Mouse (Mus musculus): ENCODE measurements around the gene Olfr615.
"Not testable (repeated sequence)": the region's sequence is repeated elsewhere in the genome, so short reads cannot be mapped to it uniquely, and the experiment has no call there.

Gene Olfr615

DNA sequence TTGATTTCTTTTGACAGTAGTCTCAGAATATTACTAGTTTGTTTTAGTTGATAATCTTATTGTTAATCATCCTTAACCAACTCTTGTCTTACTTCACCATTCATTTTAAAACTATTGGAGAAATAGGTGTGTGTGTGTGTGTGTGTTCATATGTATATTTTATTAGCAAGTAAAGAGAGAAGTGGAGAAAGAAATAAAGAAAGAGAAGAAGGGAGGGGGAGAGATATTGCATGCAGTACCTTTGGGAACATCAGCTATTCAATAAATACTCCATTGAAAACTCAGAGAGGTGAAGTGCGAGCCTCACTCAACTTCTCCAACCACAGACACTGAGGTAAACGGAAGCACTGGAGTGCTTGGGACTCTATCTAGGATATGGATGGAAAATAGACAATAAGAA lies at the start of gene Olfr615:
Gene Olfr615 (plus strand): TSS at position 301 of the 400 bp plus-strand sequence.
- no peak for DNase-seq (ENCODE audit: low spot score in 2 of 2)

DNA sequence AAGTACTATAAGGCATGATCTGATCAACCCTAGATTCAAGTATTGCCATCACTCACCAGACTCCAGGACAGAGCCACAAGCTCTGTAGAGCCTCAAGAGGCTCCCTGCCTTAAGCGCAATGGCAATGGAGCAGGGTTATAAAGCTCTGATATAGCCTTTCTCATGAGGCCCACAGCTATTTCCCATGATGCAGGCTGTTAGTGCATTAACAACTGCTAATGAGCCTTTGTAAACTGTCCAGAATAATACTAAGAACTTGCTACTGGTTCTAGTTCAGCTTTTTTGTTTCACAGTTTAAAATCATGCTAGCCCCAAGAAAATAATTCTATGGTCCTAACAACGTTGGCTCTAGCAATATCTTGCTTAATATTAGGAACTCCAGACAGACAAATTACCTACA lies 43.9 kb upstream of the Olfr615 start, which contains the start of gene Olfr610:
Gene Olfr610 (minus strand): TSS at position 101 of the 400 bp plus-strand sequence.
- no peak for DNase-seq (ENCODE audit: low spot score in 2 of 2)

DNA sequence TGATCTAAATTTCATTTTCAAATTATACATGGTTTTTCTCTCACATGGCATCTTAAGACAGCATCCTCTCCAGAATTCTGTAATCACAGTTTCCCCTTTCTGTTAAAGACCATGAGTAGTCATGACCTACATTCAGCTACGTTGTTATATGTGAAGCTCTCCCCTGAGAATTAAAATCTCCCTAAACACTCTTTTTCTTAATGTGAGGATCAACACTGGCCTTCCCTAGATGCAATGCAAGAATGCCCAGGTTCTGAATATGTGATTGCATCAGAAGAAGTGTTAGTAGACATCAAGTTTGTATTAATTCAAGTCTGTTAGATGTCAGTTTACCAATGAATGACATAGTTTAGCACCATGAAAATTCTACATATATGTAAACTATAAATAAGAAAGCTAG lies 35.1 kb upstream of the Olfr615 start, which contains the start of gene Olfr611:
Gene Olfr611 (minus strand): TSS at position 101 of the 400 bp plus-strand sequence.
- not testable (repeated sequence) for DNase-seq (ENCODE audit: low spot score in 2 of 2)

DNA sequence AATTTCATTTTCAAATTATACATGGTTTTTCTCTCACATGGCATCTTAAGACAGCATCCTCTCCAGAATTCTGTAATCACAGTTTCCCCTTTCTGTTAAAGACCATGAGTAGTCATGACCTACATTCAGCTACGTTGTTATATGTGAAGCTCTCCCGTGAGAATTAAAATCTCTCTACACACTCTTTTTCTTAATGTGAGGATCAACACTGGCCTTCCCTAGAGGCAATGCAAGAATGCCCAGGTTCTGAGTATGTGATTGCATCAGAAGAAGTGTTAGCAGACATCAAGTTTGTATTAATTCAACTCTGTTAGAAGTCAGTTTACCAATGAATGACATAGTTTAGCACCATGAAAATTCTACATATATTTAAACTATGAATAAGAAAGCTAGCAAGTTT lies 13.3 kb upstream of the Olfr615 start, which contains the start of gene Olfr612:
Gene Olfr612 (minus strand): TSS at position 101 of the 400 bp plus-strand sequence.
- not testable (repeated sequence) for DNase-seq (ENCODE audit: low spot score in 2 of 2)

DNA sequence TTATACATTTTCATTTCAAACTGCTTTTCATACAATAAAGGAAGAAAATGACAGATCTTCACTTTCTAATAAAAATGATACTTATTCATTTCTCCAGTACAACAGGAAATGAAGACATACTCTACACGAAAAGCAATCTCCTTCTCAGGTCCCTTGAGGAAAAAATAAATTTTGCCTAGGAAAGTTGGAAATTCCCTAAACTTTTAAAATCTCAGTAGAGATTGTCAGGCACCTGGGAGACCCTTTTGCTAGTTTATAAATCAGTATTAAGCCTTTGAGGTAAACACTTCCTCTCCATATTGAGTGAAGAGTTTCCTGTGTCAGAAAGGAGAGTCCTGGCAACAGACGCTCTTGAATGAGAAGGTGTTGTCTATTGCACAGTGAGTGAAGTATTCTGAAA lies 8.1 kb upstream of the Olfr615 start, which contains the start of gene Olfr613:
Gene Olfr613 (plus strand): TSS at position 301 of the 400 bp plus-strand sequence.
- DNase-seq (ENCODE audit: low spot score in 2 of 2) = no peak

DNA sequence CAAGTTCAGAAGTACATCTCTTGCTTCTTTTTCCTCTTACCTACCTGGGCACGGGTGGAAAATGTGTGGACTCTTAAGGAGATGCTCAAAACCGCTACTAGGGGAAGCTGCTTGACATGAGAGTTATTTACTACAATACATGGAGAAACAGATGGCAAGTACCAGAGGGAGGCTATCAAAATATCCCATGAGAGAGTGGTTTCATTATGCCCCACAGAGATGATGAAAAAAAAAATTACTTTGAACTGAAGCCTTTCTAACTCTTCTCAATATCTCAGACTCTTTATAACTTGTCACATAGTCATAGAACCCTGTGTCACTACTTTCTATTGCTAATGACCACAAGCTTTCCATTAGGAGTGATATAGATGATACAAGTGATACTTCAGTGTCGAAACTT lies 13.2 kb downstream of the Olfr615 start, which contains the start of gene Olfr616:
Gene Olfr616 (minus strand): TSS at position 101 of the 400 bp plus-strand sequence.
- DNase-seq (ENCODE audit: low spot score in 2 of 2) = no peak

DNA sequence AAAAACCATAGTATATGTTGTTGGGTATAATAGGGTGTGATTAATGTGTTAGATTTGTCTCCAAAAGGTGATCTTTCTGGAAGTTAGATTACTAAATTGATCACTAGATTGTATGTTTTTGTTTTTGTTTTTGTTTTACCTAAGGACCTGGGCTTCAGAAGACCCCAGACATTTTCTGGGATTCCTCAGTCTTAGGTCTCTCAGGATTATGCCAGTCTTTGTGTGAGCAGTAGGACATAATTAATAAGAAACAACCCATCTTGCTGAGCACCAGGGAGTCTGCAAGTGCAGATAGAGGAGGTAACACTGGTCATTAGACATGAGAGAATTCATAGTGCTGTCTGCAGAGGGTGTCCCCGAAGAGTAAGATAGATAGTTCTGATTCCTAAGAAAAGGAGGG lies 16.9 kb downstream of the Olfr615 start, which contains the start of gene Olfr617:
Gene Olfr617 (plus strand): TSS at position 301 of the 400 bp plus-strand sequence.
- no peak for DNase-seq (ENCODE audit: low spot score in 2 of 2)

DNA sequence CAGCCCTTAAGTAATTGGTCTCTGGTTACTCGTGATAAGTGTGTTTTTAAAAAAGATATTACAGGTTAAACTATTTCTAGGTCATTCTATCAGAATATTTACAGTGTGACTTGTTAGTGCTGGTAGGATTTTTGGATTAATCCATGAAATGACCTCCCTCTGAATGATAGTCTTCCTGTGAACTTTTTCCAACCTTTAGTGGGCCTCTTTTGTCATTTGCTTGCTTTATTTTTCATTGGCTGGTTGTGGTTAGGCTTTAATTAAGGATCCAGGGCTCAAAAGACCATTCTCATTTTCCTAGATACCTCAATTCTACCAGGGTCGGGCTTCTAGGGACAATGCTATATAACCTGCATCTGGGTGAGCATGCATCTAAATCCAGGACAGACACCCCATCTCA lies 33.9 kb downstream of the Olfr615 start, which contains the start of gene Olfr618:
Gene Olfr618 (plus strand): TSS at position 301 of the 400 bp plus-strand sequence.
- no peak for DNase-seq (ENCODE audit: low spot score in 2 of 2)

- DNase-seq (ENCODE audit: low spot score in 2 of 2) = no peak
Observed at GRCm38 (mm10) chr7:103600275-103600674, 44.4 kb downstream of the Olfr615 start, which contains the start of gene Olfr619. Olfr619 (plus strand) TSS chr7:103600575.

DNA sequence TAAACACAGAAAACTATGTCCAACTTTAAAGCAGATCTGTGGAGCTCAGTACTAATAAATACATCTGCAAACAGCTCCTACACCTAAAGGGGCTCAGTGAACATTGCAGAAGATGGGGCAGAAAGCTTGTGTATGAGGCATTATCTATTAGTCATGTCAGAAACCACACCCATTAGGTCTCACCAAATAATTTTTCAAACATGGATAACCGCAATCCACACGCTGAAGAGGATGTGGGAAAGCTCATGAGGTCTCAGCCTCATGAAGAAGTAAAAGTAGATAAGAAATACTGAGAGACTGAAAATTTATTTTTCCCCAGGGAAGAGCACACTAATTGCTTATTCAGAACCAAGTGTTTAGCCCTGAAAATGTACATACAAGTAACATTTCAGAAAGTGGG lies 51.5 kb downstream of the Olfr615 start:
- DNase-seq (ENCODE audit: low spot score in 2 of 2) = no peak

DNA sequence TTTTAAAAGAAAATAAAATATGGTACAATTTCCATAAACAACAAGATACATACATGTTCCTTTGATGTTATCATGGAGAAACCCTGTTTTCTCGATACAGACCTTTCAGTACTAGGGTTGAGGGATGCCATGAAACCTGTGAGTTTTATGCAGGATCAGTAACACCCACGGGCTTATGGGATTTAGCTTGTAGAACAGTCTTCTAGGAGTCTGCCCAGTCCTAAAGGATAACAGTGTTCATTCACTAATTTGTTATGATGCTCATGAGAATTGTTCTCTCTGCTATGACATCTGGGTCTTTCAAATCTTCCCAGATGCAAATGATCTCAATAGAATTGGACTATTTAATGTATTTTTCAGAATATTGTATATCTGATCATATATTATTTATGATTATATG lies 56.6 kb downstream of the Olfr615 start, which contains the start of gene Olfr620:
Gene Olfr620 (minus strand): TSS at position 101 of the 400 bp plus-strand sequence.
- no peak for DNase-seq (ENCODE audit: low spot score in 2 of 2)

Data from urinary bladder, postnatal 4 days (tissue).